Mouse (Mus musculus): Measurements from ENCODE around the gene 4931429L15Rik.

DNA sequence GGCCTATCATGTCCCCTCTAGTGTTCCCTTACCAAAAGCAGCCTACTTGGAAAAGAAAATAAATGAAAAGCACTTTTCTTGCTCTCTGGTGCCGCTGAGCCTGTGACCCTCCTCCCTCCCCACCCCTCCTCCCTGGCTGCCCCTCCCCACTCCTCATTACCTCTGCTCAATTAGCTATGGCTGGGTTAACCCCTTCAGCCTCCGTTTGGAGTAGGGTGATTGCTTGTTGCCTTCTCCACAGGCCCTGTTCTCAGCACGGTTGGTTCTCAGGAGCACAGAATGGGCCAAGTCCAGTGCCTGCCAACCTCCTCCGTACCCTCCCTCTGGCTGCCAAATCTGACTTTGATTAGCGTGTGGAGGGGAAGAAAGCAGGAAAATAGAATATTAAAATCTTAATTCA, 3.4 kb downstream of the 4931429L15Rik start:
- TF ChIP-seq CTCF (IDR thresholded peaks at IDR 0.05; ENCODE audit: control insufficient read depth, insufficient read depth, insufficient read length) (no peak), MAX (IDR thresholded peaks at IDR 0.05) (no peak), CEBPB (IDR thresholded peaks at IDR 0.05; ENCODE audit: low read depth) (no peak), MYOG (IDR thresholded peaks at IDR 0.05; ENCODE audit: control insufficient read depth, extremely low read depth, insufficient read length) (no peak), USF1 (IDR thresholded peaks at IDR 0.05; ENCODE audit: low read depth) (no peak)

Measured in C2C12 (cell line).